Mouse (Mus musculus) CD4-positive, CD25-positive, alpha-beta regulatory T cell, adult 9 weeks (primary cell): ENCODE data around the gene Lrrc73. TPM values are rescaled to one million over a fixed set of nuclear protein-coding genes. Genes with fewer than 3 reads are reported as not detected.

Experiments
- polyA plus RNA-seq: library from polyadenylated mRNA; unstranded; fragments of 100-300 nt; shearing (Covaris generic); gene quantifications from one replicate; pipeline ENCODE4 v1.2.1, GENCODE M21; 2017

Lrrc73 gene
- not detected for polyA plus RNA-seq

DNA sequence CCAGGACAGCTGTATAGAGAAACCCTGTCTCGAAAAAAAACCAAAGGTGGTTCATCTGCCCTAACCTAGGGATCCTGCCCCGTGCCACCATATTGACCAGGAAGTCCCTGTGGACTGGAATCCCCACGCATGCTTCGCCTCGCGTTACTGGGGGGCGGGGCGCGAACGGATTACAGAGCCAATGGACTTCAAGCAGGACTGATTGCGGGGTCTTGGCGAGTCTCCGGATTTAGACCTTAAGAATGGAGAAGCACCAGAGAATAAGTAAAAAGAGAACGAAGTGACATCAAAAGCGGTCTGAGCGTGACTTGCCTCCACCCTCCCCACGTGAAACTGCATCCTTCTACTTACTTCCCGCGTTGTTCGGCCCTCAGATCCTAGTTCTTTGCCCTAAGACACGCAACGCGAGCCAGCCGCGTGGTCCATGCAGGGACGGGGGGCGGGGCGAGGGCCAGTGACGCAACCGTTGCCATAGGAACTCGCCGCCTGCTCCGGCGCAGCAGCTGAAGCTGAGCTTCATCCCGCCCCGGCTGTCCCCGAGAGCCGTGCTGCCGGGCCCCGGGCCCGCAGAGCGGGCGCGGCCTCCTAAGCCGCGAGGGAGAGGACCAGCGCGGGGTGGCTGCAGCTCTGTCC, at the start of gene Lrrc73:
Lrrc73 (plus strand) TSS at position 80 of the 633 bp plus-strand sequence.

DNA sequence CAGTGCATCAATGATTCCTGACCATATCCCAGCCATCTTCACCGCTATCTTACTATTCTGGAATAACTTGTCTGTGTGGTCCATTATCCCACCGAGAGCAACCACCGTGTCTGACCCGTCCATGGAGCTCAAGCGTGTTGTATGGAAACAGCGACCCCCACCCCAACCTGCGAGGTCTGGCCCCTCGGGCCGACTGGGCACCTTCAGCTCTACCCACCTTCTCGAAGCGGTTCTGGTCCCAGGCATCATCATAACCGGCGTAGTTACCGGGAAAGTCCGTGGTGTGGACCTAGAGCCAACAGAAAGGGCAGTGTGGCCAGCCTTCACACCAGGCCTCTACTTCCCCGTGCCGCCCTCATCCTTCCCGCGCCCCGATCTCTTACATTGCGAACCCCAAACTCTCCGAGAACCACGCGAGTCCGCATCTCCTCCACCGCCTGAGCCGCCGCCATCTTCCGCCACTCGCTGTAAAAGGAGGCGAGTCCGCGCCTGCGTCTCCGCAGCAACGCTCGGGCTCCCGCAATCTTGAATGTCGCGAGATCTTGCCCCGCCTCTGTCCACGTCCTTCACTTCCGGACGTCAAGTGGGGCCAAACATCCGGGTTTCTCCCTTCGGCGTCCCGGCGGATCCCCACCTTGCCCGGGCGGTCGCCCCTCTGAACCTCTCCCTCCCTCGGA, 5.7 kb upstream of the Lrrc73 start, which contains the start of the genes Polr1c and Yipf3:
Polr1c (minus strand) TSS at position 543 of the 677 bp plus-strand sequence.
Yipf3 (plus strand) TSS at position 569 of the 677 bp plus-strand sequence.

DNA sequence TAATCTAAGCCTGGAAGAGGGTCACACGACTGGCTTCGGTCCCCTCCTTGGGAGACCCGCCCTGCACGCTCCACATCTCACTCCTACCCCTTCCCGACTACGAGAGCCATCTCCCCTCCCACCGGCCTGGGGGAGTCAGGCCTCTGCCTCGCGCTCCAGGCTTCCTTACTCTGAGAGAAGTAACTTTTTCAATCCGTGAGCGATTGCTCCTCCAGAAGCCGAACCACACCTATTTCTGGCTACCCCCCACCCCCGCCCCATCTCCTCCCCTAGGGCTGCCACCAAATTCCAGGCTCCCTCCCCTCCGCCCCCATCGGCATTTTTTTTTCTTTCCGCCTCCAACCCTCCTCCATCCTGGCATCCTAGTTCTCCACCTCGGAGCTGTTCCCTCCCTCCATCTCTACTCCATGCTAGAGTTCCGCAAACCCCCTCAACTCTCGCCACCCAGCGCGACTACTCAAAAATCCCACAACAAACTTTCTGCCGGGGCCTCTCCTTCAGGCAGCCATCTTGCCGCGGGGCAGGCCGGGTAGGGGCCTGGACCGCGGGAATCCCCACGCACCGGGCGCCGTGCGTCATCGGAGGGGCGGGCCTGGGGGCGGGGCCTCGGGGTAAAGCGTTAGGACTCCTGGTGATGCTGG, 29.3 kb downstream of the Lrrc73 start, which contains the start of gene Tjap1:
Tjap1 (minus strand) TSS at position 544 of the 641 bp plus-strand sequence.

DNA sequence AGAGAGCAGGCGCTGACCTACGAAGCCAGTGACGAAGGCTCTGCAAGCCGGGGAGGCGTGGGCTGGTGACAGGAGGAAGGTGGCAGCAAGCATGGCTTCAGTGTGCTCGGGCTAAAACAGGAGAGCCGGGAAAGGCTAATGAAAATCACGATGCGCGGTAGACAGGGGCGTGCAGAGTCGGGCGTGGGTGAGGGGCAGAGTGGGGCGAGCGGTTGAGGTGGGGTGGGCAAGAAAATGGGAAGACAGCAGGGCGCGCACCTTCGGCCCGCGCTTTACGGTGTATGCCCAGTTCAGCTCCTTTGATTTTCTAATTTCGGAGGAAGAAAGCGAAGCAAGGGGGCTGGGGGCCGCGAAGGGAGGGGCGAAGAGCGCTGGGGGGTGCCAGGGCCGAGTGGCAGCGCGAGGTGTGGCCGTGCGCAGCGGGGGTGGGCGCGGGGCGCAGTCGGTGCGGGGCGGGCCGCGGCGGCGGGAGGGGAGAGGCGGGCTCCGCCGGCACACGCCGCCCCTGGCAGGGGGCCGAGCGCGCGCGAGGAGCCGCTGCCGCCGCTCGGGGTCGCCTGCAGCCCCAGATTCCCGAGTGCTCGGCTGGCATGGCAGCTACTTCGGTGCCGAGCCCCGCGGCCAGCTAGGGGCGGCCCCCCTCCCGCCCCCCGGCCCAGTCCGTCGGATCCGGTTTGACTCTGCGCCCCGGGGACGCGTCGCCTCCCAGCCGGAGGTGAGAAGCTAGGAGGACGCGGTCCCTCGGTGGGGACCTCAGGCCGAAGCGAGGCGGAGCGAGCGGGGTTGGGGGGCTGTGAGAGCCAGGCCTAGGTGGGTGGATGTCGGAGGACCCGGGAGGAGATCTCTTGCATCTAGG, 44.3 kb downstream of the Lrrc73 start, which contains the start of gene Dlk2:
Dlk2 (plus strand) TSS at position 58 of the 856 bp plus-strand sequence.

Other genes starting within 250 kb of the Lrrc73 start
- not detected for gene Vegfa, start 221.2 kb upstream of the Lrrc73 start, polyA plus RNA-seq
- 121 TPM for gene Mrps18a, start 142.5 kb upstream of the Lrrc73 start, polyA plus RNA-seq
- gene Rsph9, start 109.3 kb upstream of the Lrrc73 start, polyA plus RNA-seq = 2.7 TPM
- gene Mad2l1bp, start 100.0 kb upstream of the Lrrc73 start, polyA plus RNA-seq = 62.5 TPM
- gene Gtpbp2, start 92.5 kb upstream of the Lrrc73 start, polyA plus RNA-seq = 75.1 TPM
- 9.3 TPM for gene Polh, start 50.9 kb upstream of the Lrrc73 start, polyA plus RNA-seq
- gene Xpo5, start 50.7 kb upstream of the Lrrc73 start, polyA plus RNA-seq = 53.0 TPM
- 82.5 TPM for gene Polr1c, start 5.5 kb upstream of the Lrrc73 start, polyA plus RNA-seq
- gene Yipf3, start 5.5 kb upstream of the Lrrc73 start, polyA plus RNA-seq = 145 TPM
- gene Tjap1, start 29.5 kb downstream of the Lrrc73 start, polyA plus RNA-seq = 27.3 TPM
- not detected for gene Dlk2, start 43.9 kb downstream of the Lrrc73 start, polyA plus RNA-seq
- 8.1 TPM for gene Abcc10, start 74.8 kb downstream of the Lrrc73 start, polyA plus RNA-seq
- 1.6 TPM for gene Zfp318, start 130.2 kb downstream of the Lrrc73 start, polyA plus RNA-seq
- not detected for gene Crip3, start 175.4 kb downstream of the Lrrc73 start, polyA plus RNA-seq
- not detected for gene Slc22a7, start 184.9 kb downstream of the Lrrc73 start, polyA plus RNA-seq
- gene Ttbk1, start 234.1 kb downstream of the Lrrc73 start, polyA plus RNA-seq = 0.31 TPM
- 6.6 TPM for gene Dnph1, start 243.2 kb downstream of the Lrrc73 start, polyA plus RNA-seq